Mouse (Mus musculus) hindbrain, embryonic 16.5 days (tissue): ENCODE data around the gene Speg. TPM values are rescaled to one million over a fixed set of nuclear protein-coding genes. Genes with fewer than 3 reads are reported as not detected.

Experiments
- ATAC-seq: fragments of 200-750 bp; cut with Nextera tagmentation; 2 replicates; pipeline ENCODE4 v1.8.0; 2017; ENCODE audit warnings: moderate TSS enrichment, moderate library complexity
- H3K27ac ChIP-seq: fragments of 300-500 bp; sonication (generic); 2 replicates; pipeline ENCODE4 v1.5.1; 2014; ENCODE audit warnings: low read depth, mild to moderate bottlenecking, control low read depth, low read length, moderate library complexity
- H3K27me3 ChIP-seq: fragments of 300-500 bp; sonication (generic); replicated peaks from 2 replicates; pipeline ENCODE4 v1.6.1; 2014; ENCODE audit warnings: low read length; ENCODE audit not compliant: control insufficient read depth, insufficient read depth
- H3K36me3 ChIP-seq: fragments of 300-500 bp; sonication (generic); 2 replicates; pipeline ENCODE4 v1.6.1; 2014; ENCODE audit warnings: mild to moderate bottlenecking, low read length, moderate library complexity, mixed read lengths; ENCODE audit not compliant: control insufficient read depth, insufficient read depth
- H3K4me1 ChIP-seq: fragments of 300-500 bp; sonication (generic); 2 replicates; pipeline ENCODE4 v1.6.1; 2014; ENCODE audit warnings: low read depth, low read length; ENCODE audit not compliant: control insufficient read depth, insufficient read depth
- H3K4me2 ChIP-seq: fragments of 300-500 bp; sonication (generic); 2 replicates; pipeline ENCODE4 v1.6.1; 2014; ENCODE audit warnings: mild to moderate bottlenecking, low read length, control low read depth, moderate library complexity
- H3K4me3 ChIP-seq: fragments of 300-500 bp; sonication (generic); 2 replicates; pipeline ENCODE4 v1.5.1; 2014; ENCODE audit warnings: mild to moderate bottlenecking, low read length, control low read depth, moderate library complexity
- H3K9ac ChIP-seq: fragments of 300-500 bp; sonication (generic); 2 replicates; pipeline ENCODE4 v1.6.1; 2014; ENCODE audit warnings: low read depth, mild to moderate bottlenecking, control low read depth, low read length, moderate library complexity
- H3K9me3 ChIP-seq: fragments of 300-500 bp; sonication (generic); 2 replicates; pipeline ENCODE4 v1.6.1; 2014; ENCODE audit warnings: mild to moderate bottlenecking, low read length, moderate library complexity; ENCODE audit not compliant: control insufficient read depth
- WGBS: fragments of 180-500 bp; shearing (Covaris S2); extraction: QIAGEN DNeasy Blood & Tissue Kit; methylation state at CpG from one replicate; pipeline ENCODE4 v1.1.7; 2014; 5-methylcytosine and 5-hydroxymethylcytosine counted together
- polyA plus RNA-seq: library from polyadenylated mRNA; unstranded; fragments of >200 nt; fragmentation: Nextera tagmentation; extraction: Ambion mirVana; gene quantifications from 2 replicates; pipeline ENCODE4 v1.2.1, GENCODE M21; 2015

The Speg gene
- polyA plus RNA-seq, 1 experiment from 2014 or later, result 20.3 TPM

DNA sequence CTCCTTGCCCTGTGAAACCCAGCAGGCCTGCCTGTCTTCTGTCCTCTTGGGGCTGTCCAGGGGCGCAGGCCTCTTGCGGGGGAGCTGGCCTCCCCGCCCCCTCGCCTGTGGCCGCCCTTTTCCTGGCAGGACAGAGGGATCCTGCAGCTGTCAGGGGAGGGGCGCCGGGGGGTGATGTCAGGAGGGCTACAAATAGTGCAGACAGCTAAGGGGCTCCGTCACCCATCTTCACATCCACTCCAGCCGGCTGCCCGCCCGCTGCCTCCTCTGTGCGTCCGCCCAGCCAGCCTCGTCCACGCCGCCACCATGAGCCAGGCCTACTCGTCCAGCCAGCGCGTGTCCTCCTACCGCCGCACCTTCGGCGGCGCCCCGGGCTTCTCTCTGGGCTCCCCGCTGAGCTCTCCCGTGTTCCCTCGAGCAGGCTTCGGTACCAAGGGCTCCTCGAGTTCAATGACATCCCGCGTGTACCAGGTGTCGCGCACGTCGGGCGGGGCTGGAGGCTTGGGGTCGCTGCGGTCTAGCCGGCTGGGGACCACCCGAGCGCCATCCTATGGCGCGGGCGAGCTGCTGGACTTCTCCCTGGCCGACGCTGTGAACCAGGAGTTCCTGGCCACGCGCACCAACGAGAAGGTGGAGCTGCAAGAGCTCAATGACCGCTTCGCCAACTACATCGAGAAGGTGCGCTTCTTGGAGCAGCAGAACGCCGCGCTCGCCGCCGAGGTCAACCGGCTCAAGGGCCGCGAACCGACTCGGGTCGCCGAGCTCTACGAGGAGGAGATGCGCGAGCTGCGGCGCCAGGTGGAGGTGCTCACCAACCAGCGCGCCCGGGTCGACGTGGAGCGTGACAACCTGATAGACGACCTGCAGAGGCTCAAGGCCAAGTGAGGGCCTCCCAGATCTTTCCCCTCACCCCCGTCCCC, 14.7 kb upstream of the Speg start, which contains the start of gene Des:
Des (plus strand) TSS at position 218 of the 920 bp plus-strand sequence.
- 3% methylated on average over 79 of the region's 80 CpGs for WGBS
- peaks cover 31% of the 10 kb centered on the region for H3K27me3 ChIP-seq
- H3K9ac ChIP-seq, result peak within 1 kb of the TSS; percentile 41; the same call in 1 of the 2 replicates

DNA sequence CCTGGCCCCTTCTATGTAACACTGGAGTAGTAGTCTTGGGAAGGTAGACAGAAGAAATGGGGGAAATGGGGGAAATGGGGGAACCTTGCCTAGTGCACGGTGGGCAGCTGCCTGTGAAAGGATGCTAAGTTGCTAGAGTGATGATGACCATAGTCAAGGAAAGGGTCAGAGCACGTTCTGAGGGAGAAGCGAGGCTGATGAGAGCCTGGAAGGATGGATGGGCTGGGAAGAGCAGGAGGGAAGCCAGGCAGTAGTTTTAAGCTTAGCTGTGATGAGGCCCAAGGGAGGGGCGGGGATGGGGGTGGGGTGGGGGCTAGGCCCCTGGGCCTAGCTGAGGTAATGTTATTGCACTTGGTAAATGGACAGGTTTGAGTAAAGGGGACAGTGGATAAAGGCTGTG, 14.0 kb upstream of the Speg start:
- Histone ChIP-seq H3K9me3 (no peaks in the 10 kb centered on the region), H3K9ac (no peak overlapping the region)
- 56% methylated on average over 4 of the region's 4 CpGs for WGBS

More for the DNA sequence above, 14.7 kb upstream of the Speg start, which contains the start of gene Des:
- H3K4me2 ChIP-seq, result peak within 1 kb of the TSS; percentile 45
- no peaks in the 10 kb centered on the region for H3K9me3 ChIP-seq
- ATAC-seq, result no peak
- H3K4me3 ChIP-seq, result peak within 1 kb of the TSS; percentile 28
- H3K27ac ChIP-seq, result no peak within 1 kb of the TSS
- peaks cover 14% of the 10 kb centered on the region for H3K4me1 ChIP-seq
- H3K36me3 ChIP-seq, result no peaks in the 10 kb centered on the region

DNA sequence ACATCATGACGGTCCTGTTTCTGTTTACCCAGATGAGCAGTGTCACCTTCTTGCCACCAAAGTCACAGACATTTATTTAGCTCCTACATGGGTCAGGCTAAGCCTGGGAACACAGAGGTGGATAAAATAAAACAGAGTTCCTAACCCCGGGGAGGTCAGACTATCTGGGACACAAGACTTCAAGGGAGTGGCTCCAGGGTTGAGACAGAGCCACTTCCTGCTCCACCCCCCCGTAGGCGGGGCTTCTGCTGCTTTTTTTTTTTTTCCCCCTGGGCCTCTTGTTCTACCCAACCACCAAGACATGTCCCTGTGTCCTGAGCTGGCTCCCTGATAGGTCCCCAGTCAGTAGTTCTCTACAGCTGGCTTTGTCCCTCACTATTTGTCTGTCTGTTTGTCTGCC, 13.3 kb upstream of the Speg start:
- H3K27me3 ChIP-seq, result peaks cover 31% of the 10 kb centered on the region

More for the DNA sequence above, 14.0 kb upstream of the Speg start:
- Histone ChIP-seq H3K4me2 (no peak overlapping the region; the same call in 1 of the 2 replicates), H3K36me3 (no peaks in the 10 kb centered on the region), H3K27ac (no peak overlapping the region), H3K27me3 (peaks cover 31% of the 10 kb centered on the region), H3K4me3 (no peak overlapping the region), H3K4me1 (peaks cover 18% of the 10 kb centered on the region)
- no peak for ATAC-seq

DNA sequence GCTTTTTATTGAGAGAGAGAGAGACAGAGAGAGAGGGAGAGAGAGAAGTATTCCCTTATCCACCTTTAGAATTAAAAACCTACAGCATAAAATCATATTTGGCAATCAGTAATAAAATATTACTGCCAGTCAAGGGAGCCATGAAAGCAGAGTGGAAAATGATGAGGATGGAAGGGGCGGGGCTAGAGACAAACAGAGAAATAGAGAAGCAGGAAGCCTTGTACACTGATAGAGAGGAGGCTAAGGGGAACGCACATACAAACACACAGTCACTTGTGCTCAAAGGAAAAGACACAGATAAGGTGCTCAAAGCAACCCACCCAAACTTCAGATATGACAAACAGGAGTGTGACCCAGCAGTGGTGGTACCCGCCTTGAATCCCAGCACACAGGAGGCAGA, 11.2 kb upstream of the Speg start:
- Histone ChIP-seq H3K27me3 (peaks cover 28% of the 10 kb centered on the region), H3K36me3 (no peaks in the 10 kb centered on the region), H3K4me3 (no peak overlapping the region), H3K4me2 (no peak overlapping the region), H3K4me1 (peaks cover 16% of the 10 kb centered on the region), H3K27ac (no peak overlapping the region), H3K9me3 (no peaks in the 10 kb centered on the region), H3K9ac (no peak overlapping the region)
- 81% methylated on average over 3 of the region's 3 CpGs for WGBS
- ATAC-seq, result no peak

More for the DNA sequence above, 13.3 kb upstream of the Speg start:
- H3K4me3 ChIP-seq, result no peak overlapping the region
- H3K36me3 ChIP-seq, result no peaks in the 10 kb centered on the region
- H3K4me1 ChIP-seq, result peaks cover 18% of the 10 kb centered on the region
- no peaks in the 10 kb centered on the region for H3K9me3 ChIP-seq
- no peak overlapping the region for H3K4me2 ChIP-seq
- no peak for ATAC-seq
- no peak overlapping the region for H3K9ac ChIP-seq
- 40% methylated on average over 4 of the region's 4 CpGs for WGBS
- H3K27ac ChIP-seq, result no peak overlapping the region

DNA sequence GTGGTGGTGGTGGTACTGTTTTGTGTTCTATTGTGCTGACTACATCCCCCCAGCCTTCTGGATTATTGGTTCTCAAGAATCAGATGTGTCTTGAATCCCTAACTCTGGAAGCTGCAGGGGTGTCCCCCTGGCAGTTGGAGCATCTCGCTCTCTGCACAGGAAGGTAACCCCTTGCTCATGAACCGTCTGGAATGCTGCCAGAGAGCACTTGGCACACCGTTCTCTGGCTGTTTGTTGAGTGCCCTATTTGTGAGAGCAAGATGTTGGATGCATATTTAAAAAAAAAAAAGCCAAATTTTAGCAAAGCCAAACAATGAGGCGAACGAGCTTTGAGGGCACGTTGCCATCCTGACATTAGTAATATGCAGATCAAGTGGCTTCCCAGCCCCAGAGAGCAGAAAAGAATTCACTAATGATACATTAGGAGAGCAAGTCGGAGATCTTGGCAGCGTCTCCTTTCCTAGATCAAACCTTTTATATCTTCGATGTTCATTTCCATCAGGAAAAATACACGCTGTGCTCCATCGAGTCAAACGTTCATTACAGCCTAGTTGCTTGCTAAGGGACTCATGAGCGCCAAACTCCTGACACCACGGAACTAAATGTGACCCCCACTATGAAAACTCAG, 9.5 kb upstream of the Speg start:
- Histone ChIP-seq H3K4me2 (no peak overlapping the region), H3K9me3 (no peaks in the 10 kb centered on the region), H3K4me1 (peaks cover 9% of the 10 kb centered on the region), H3K9ac (no peak overlapping the region), H3K36me3 (no peaks in the 10 kb centered on the region), H3K27ac (no peak overlapping the region), H3K4me3 (no peak overlapping the region), H3K27me3 (peaks cover 18% of the 10 kb centered on the region)
- no peak for ATAC-seq
- WGBS, result 46% methylated on average over 14 of the region's 14 CpGs

DNA sequence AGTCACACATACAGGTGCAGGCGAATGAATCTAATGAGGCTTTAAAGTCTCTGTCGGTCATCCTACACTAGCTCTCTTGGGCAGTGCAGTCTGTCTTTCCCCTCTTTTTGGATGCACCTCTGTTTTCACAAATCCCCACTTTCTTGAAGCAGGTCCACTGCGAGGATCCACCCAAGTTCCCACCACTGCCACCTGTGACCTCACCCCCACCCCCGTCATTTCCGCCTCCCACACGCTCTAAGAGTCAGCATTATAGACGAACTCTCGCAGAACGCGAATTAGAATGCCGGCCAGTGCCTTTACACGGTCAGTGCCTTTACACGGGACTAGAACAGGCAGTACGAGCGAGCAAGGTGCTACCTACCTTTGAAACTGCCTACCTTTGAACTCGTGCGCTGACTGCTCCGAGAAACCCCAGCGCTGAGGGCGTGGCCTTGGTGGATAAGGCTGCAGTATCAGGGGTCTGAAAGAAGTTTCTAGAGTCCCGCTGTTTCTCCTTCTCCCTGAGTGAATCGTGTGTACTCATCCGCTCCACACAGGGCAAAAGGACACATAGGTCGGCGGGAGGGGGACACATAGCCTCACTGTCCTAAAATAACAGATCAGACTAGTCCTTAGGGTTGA, 5.6 kb upstream of the Speg start:
- Histone ChIP-seq H3K27me3 (peaks cover 10% of the 10 kb centered on the region), H3K27ac (no peak overlapping the region), H3K4me3 (no peak overlapping the region), H3K9me3 (no peaks in the 10 kb centered on the region), H3K4me2 (no peak overlapping the region), H3K9ac (no peak overlapping the region), H3K4me1 (peaks cover 7% of the 10 kb centered on the region), H3K36me3 (no peaks in the 10 kb centered on the region)
- 49% methylated on average over 24 of the region's 25 CpGs for WGBS
- ATAC-seq, result no peak

DNA sequence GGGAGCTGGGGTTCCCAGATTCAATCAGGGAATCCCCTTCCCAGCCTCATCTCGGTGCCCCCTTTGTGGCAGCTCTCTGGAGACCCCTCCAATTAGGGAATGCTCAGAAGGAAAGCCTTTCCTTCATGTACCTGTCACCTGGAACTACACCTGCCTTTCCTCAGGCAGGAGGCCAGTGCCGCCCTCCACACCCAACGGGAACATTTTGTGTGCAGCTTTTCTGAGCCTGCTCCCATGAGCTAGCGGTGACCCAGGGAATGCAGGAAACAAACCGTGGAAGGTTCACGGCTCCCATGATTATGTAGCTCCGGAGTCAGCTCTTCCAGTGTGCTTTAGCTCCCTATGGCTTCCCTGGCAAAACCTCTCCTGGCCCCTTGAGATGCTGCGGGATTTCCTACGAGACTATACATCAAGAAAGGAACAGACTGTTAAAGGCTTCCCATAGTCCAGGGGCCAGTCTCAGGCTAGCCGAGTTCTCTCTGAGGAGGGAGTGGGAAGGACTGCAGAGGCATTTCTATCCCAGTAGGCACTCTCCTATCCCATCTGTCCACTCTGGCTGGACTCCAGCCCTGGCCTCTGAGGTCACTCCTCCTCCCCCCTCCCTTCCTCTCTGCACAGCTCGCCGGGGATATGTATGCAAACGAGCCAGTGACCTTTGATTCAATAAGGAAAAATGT, 5.0 kb upstream of the Speg start:
- H3K4me3 ChIP-seq, result no peak overlapping the region
- no peaks in the 10 kb centered on the region for H3K36me3 ChIP-seq
- H3K9ac ChIP-seq, result no peak overlapping the region
- H3K4me2 ChIP-seq, result no peak overlapping the region
- H3K27ac ChIP-seq, result no peak overlapping the region
- ATAC-seq, result peak; percentile 48; the same call in 1 of the 2 replicates
- H3K9me3 ChIP-seq, result no peaks in the 10 kb centered on the region
- peaks cover 10% of the 10 kb centered on the region for H3K4me1 ChIP-seq
- WGBS, result 35% methylated on average over 13 of the region's 13 CpGs
- peaks cover 14% of the 10 kb centered on the region for H3K27me3 ChIP-seq

DNA sequence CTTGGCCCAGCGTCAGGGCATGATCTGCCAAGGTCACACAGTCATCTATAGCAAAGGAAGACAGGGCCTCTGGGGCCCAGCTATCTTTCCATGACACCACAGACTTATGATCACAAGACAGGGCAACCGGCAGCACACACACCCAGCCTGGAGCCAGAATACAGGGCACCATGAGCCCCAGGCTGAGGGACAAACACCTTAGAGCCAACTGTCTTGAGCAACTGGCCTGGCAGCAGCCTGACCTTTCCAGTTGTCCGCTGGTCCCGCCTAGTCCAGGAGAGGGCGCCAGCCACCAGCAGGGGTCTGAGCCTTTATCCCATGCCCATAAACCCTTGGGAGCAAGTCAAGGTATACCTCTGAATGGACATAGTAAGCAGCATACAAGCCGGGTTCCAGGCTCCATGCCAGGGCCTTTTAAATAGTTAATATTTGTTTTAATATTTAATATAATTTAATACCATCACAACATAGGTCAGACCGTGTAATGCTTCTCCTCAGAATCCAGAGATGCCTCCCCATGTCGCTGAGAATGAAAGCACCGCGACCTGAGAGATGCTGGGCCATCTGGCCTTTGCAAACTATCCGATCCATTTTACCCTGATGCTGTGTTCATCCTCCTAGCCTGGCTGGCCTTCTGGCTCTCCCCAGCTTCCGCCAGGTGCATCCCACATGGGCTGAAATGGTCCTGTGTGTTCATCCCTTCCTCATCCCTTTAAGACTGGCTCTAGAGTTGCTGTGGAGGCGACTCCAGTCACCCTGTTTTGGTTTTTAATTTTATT, 3.6 kb upstream of the Speg start:
- no peaks in the 10 kb centered on the region for H3K9me3 ChIP-seq
- WGBS, result 53% methylated on average over 13 of the region's 13 CpGs
- no peak overlapping the region for H3K27ac ChIP-seq
- H3K4me1 ChIP-seq, result peaks cover 9% of the 10 kb centered on the region
- H3K9ac ChIP-seq, result no peak overlapping the region
- H3K27me3 ChIP-seq, result peaks cover 21% of the 10 kb centered on the region
- no peak overlapping the region for H3K4me3 ChIP-seq
- ATAC-seq, result no peak
- H3K36me3 ChIP-seq, result no peaks in the 10 kb centered on the region
- H3K4me2 ChIP-seq, result no peak overlapping the region
